20 mouse cellular contexts compared by ENCODE assay signal in genomic region chr13:5696377-5696776, GRCm38 (mm10).
"Had no signal": no experiment of that assay in that cellular context is flagged by ENCODE, and none has a peak within 500 bp of the region (broad histone marks: within the 10 kb centered on the region; RNA-seq: fewer than 3 reads in every experiment).

No protein-coding gene starts in this region.

- H3K36me3 ChIP-seq: limb, embryonic 10.5 days; limb, embryonic 13.5 days; liver, embryonic 12.5 days; liver, embryonic 15.5 days; midbrain, embryonic 12.5 days; midbrain, embryonic 15.5 days; neural tube, embryonic 12.5 days; neural tube, embryonic 15.5 days; stomach, embryonic 15.5 days had no signal

- H3K4me1 ChIP-seq: limb, embryonic 10.5 days; limb, embryonic 13.5 days; liver, embryonic 12.5 days; liver, embryonic 15.5 days; midbrain, embryonic 12.5 days; midbrain, embryonic 15.5 days; neural tube, embryonic 12.5 days; neural tube, embryonic 15.5 days; stomach, embryonic 15.5 days had no signal

- DNase-seq: layer of hippocampus, postnatal 36 days; liver; lung, adult 18-20 months; right cerebral cortex, adult 18-20 months; right cerebral cortex, postnatal 14 days; right cerebral cortex, postnatal 4 days; thymus, adult 18-20 months; thymus, postnatal 36 days had no signal

- H3K9me3 ChIP-seq: limb, embryonic 10.5 days; liver, embryonic 12.5 days; liver, embryonic 15.5 days; neural tube, embryonic 12.5 days; neural tube, embryonic 15.5 days; stomach, embryonic 15.5 days had no signal

- H3K27ac ChIP-seq: kidney, postnatal 0 days; left cerebral cortex, adult 2 months; limb, embryonic 10.5 days; limb, embryonic 13.5 days; liver, embryonic 12.5 days; liver, embryonic 15.5 days; macrophage; midbrain, embryonic 12.5 days; midbrain, embryonic 15.5 days; neural tube, embryonic 12.5 days; neural tube, embryonic 15.5 days; stomach, embryonic 15.5 days had no signal

- H3K4me3 ChIP-seq: left cerebral cortex, adult 2 months; limb, embryonic 10.5 days; limb, embryonic 13.5 days; liver, embryonic 12.5 days; liver, embryonic 15.5 days; midbrain, embryonic 12.5 days; midbrain, embryonic 15.5 days; neural tube, embryonic 12.5 days; neural tube, embryonic 15.5 days; stomach, embryonic 15.5 days had no signal

- H3K9ac ChIP-seq: limb, embryonic 13.5 days; liver, embryonic 12.5 days; liver, embryonic 15.5 days; midbrain, embryonic 12.5 days; midbrain, embryonic 15.5 days; neural tube, embryonic 12.5 days; neural tube, embryonic 15.5 days; stomach, embryonic 15.5 days had no signal

- H3K27me3 ChIP-seq: limb, embryonic 13.5 days; liver, embryonic 12.5 days; liver, embryonic 15.5 days; midbrain, embryonic 12.5 days; midbrain, embryonic 15.5 days; neural tube, embryonic 12.5 days; neural tube, embryonic 15.5 days; stomach, embryonic 15.5 days had no signal
